Mouse (Mus musculus) large intestine, adult 2 months (tissue): ENCODE results near the gene Fbxo3. TPM values are rescaled to one million over a fixed set of nuclear protein-coding genes. Genes with fewer than 3 reads are reported as not detected.
"Not testable (repeated sequence)": the region's sequence is repeated elsewhere in the genome, so short reads cannot be mapped to it uniquely, and the experiment has no call there.

Experiments used
- DNase-seq: peaks from one replicate; pipeline ENCODE4 v3.0.0-alpha.2; 2012; ENCODE audit warnings: low read depth, low spot score
- WGBS: fragments of 180-500 bp; shearing (Covaris S2); methylation state at CpG from one replicate; pipeline ENCODE4 v1.1.7; 2018; 5-methylcytosine and 5-hydroxymethylcytosine counted together
- polyA plus RNA-seq: library from polyadenylated mRNA; depleted of rRNA; stranded (reverse); fragments of >200 nt; gene quantifications from 2 replicates; pipeline ENCODE4 v1.2.3, GENCODE M21; 2012

Fbxo3 gene
- polyA plus RNA-seq, 1 experiment = 11.4 TPM

- no peak for DNase-seq
- 38% methylated on average over 3 of the region's 3 CpGs for WGBS
Observed at GRCm38 (mm10) chr2:104034832-104035472, 7.4 kb downstream of the Fbxo3 start.

GRCm38 (mm10) chr2:104035595-104035994 lies 8.1 kb downstream of the Fbxo3 start:
- DNase-seq = no peak
- 82% methylated on average over 6 of the region's 6 CpGs for WGBS

- no peak for DNase-seq
- 71% methylated on average over 3 of the region's 3 CpGs for WGBS
Observed at GRCm38 (mm10) chr2:104036316-104036715, 8.8 kb downstream of the Fbxo3 start.

- WGBS = 82% methylated on average over 2 of the region's 2 CpGs
- DNase-seq = no peak
Observed at GRCm38 (mm10) chr2:104038236-104038635, 10.7 kb downstream of the Fbxo3 start.

GRCm38 (mm10) chr2:104041632-104042031 lies 14.1 kb downstream of the Fbxo3 start:
- no peak for DNase-seq
- 33% methylated on average over 5 of the region's 5 CpGs for WGBS

GRCm38 (mm10) chr2:104042766-104043165 lies 15.2 kb downstream of the Fbxo3 start:
- WGBS = 94% methylated on average over 15 of the region's 15 CpGs
- no peak for DNase-seq

GRCm38 (mm10) chr2:104043624-104044478 lies 16.3 kb downstream of the Fbxo3 start:
- WGBS = 59% methylated on average over 5 of the region's 5 CpGs
- no peak for DNase-seq

GRCm38 (mm10) chr2:104044479-104045080 lies 17.1 kb downstream of the Fbxo3 start:
- 72% methylated on average over 1 of the region's 1 CpGs for WGBS
- no peak for DNase-seq

GRCm38 (mm10) chr2:104058381-104058780 lies 30.9 kb downstream of the Fbxo3 start:
- DNase-seq = no peak
- 88% methylated on average over 1 of the region's 1 CpGs for WGBS

- 91% methylated on average over 4 of the region's 4 CpGs for WGBS
- no peak for DNase-seq
Observed at GRCm38 (mm10) chr2:104058954-104059353, 31.4 kb downstream of the Fbxo3 start.

GRCm38 (mm10) chr2:104059786-104060185 lies 32.3 kb downstream of the Fbxo3 start:
- 79% methylated on average over 10 of the region's 10 CpGs for WGBS
- DNase-seq = no peak

- 97% methylated on average over 6 of the region's 6 CpGs for WGBS
- DNase-seq = no peak
Observed at GRCm38 (mm10) chr2:104060996-104061395, 33.5 kb downstream of the Fbxo3 start.

GRCm38 (mm10) chr2:104062665-104063064 lies 35.1 kb downstream of the Fbxo3 start:
- DNase-seq = no peak

GRCm38 (mm10) chr2:104064152-104064551 lies 36.6 kb downstream of the Fbxo3 start:
- WGBS = 69% methylated on average over 2 of the region's 2 CpGs
- no peak for DNase-seq

GRCm38 (mm10) chr2:104065526-104065925 lies 38.0 kb downstream of the Fbxo3 start, which contains the start of gene Gm10912:
TSS of gene Gm10912 (plus strand) at chr2:104065826.
- not testable (repeated sequence) for DNase-seq
- 81% methylated on average over 6 of the region's 6 CpGs for WGBS

- 72% methylated on average over 7 of the region's 7 CpGs for WGBS
- not testable (repeated sequence) for DNase-seq
Observed at GRCm38 (mm10) chr2:104068450-104068849, 40.9 kb downstream of the Fbxo3 start, which contains the start of gene Gm10799. TSS of gene Gm10799 (minus strand) at chr2:104068550.

- WGBS = 7% methylated on average over 13 of the region's 13 CpGs
- peak; percentile 28 for DNase-seq
Observed at GRCm38 (mm10) chr2:104069704-104070185, 42.2 kb downstream of the Fbxo3 start, which contains the start of gene Cd59b. TSS of gene Cd59b (plus strand) at chr2:104069849.

- DNase-seq = not testable (repeated sequence)
- WGBS = 64% methylated on average over 5 of the region's 5 CpGs
Observed at GRCm38 (mm10) chr2:104078285-104078684, 50.8 kb downstream of the Fbxo3 start.

GRCm38 (mm10) chr2:104081436-104082050 lies 54.0 kb downstream of the Fbxo3 start:
- not testable (repeated sequence) for DNase-seq
- WGBS = no CpG with 5 or more reads among the region's 1 CpGs

GRCm38 (mm10) chr2:104082474-104082873 lies 55.0 kb downstream of the Fbxo3 start:
- DNase-seq = no peak
